Mouse (Mus musculus): ENCODE results near the gene Capn1. TPM values are rescaled to one million over a fixed set of nuclear protein-coding genes. Genes with fewer than 3 reads are reported as not detected.

The Capn1 gene
- polyA plus RNA-seq, 1 experiment from 2014 or later: 2.4 TPM

DNA sequence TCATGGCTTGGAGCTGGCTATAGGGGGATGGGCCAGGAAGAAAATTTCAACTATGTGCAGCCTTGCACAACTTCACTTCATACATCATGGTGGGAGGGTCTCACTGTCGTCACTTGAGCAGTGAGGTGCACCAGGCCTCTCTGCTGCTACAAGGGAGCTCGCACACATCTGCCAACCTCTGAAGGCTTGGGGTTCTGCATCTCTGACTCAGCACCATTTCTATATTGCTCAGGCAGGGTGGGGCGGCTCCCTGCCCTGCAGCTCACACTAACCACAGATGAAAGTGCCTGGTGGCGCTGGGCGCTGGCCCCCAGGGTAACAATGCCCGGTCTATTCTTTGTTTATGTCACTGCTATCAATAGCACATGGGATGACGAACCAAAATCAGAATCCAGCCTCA is 70.7 kb downstream of the Capn1 start:
- H3K4me3 ChIP-seq (replicated peaks; ENCODE audit: low read depth, low read length): no peak overlapping the region
- ATAC-seq (ENCODE audit: low FRiP score, low TSS enrichment) (no peak), DNase-seq (no peak)
- no peak overlapping the region for H3K27ac ChIP-seq (replicated peaks; ENCODE audit: low read depth, low read length)
- H3K4me1 ChIP-seq (ENCODE audit: control insufficient read depth, insufficient read depth, low read length): no peaks in the 10 kb centered on the region
- no peak overlapping the region for H3K4me2 ChIP-seq (ENCODE audit: low read length)
- no peaks in the 10 kb centered on the region for H3K27me3 ChIP-seq (ENCODE audit: control insufficient read depth, insufficient read depth, low read length)
- WGBS: 86% methylated on average over 7 of the region's 7 CpGs
- no peaks in the 10 kb centered on the region for H3K9me3 ChIP-seq (ENCODE audit: control insufficient read depth, low read length)
- H3K9ac ChIP-seq (replicated peaks; ENCODE audit: low read length): no peak overlapping the region
- peaks cover 20% of the 10 kb centered on the region for H3K36me3 ChIP-seq (ENCODE audit: control insufficient read depth, insufficient read depth, low read length)

DNA sequence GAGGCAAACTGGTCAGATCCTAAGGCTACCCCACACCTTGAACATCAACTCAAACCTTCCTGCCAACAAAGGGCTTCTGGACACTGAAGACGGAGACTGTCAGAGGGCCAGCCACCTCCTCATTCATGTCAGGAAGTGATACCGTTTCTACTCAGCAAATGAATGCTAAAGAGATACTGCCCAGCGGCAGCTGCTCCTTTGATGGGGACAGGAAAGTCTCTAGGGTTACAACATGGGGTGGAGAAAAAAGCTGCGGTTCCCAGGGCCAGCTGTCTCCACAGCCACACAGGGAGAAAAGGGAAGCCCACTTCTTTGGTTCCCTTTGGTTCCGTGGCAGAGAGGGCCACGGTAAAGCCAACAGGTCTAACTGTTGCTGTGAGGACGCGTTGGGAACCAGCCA is 71.6 kb downstream of the Capn1 start:
- Histone ChIP-seq H3K4me3 (replicated peaks; ENCODE audit: low read depth, low read length) (no peak overlapping the region), H3K27ac (replicated peaks; ENCODE audit: low read depth, low read length) (no peak overlapping the region), H3K4me1 (ENCODE audit: control insufficient read depth, insufficient read depth, low read length) (no peaks in the 10 kb centered on the region), H3K4me2 (ENCODE audit: low read length) (no peak overlapping the region), H3K36me3 (ENCODE audit: control insufficient read depth, insufficient read depth, low read length) (peaks cover 13% of the 10 kb centered on the region), H3K9ac (replicated peaks; ENCODE audit: low read length) (no peak overlapping the region), H3K27me3 (ENCODE audit: control insufficient read depth, insufficient read depth, low read length) (no peaks in the 10 kb centered on the region), H3K9me3 (ENCODE audit: control insufficient read depth, low read length) (no peaks in the 10 kb centered on the region)
- no peak for DNase-seq
- 80% methylated on average over 8 of the region's 8 CpGs for WGBS
- ATAC-seq (ENCODE audit: low FRiP score, low TSS enrichment): no peak

- WGBS: 93% methylated on average over 15 of the region's 15 CpGs
- H3K27me3 ChIP-seq (ENCODE audit: control insufficient read depth, insufficient read depth, low read length): no peaks in the 10 kb centered on the region
- H3K4me2 ChIP-seq (ENCODE audit: low read length): no peak overlapping the region
- no peak for ATAC-seq (ENCODE audit: low FRiP score, low TSS enrichment)
- no peaks in the 10 kb centered on the region for H3K9me3 ChIP-seq (ENCODE audit: control insufficient read depth, low read length)
- no peak for DNase-seq
- H3K9ac ChIP-seq (replicated peaks; ENCODE audit: low read length): no peak overlapping the region
- H3K36me3 ChIP-seq (ENCODE audit: control insufficient read depth, insufficient read depth, low read length): peaks cover 10% of the 10 kb centered on the region
- no peak overlapping the region for H3K4me3 ChIP-seq (replicated peaks; ENCODE audit: low read depth, low read length)
- H3K4me1 ChIP-seq (ENCODE audit: control insufficient read depth, insufficient read depth, low read length): no peaks in the 10 kb centered on the region
- no peak overlapping the region for H3K27ac ChIP-seq (replicated peaks; ENCODE audit: low read depth, low read length)
These were observed 72.3 kb downstream of the Capn1 start for GRCm38 (mm10) chr19:5943404-5943803.

- Histone ChIP-seq H3K9me3 (ENCODE audit: control insufficient read depth, low read length) (no peaks in the 10 kb centered on the region), H3K4me2 (ENCODE audit: low read length) (no peak overlapping the region), H3K36me3 (ENCODE audit: control insufficient read depth, insufficient read depth, low read length) (peaks cover 10% of the 10 kb centered on the region), H3K4me3 (replicated peaks; ENCODE audit: low read depth, low read length) (no peak overlapping the region), H3K4me1 (ENCODE audit: control insufficient read depth, insufficient read depth, low read length) (peaks cover 7% of the 10 kb centered on the region), H3K27ac (replicated peaks; ENCODE audit: low read depth, low read length) (no peak overlapping the region), H3K27me3 (ENCODE audit: control insufficient read depth, insufficient read depth, low read length) (no peaks in the 10 kb centered on the region), H3K9ac (replicated peaks; ENCODE audit: low read length) (no peak overlapping the region)
- 95% methylated on average over 7 of the region's 7 CpGs for WGBS
- ATAC-seq (ENCODE audit: low FRiP score, low TSS enrichment): no peak
- DNase-seq: no peak
These were observed 73.1 kb downstream of the Capn1 start for GRCm38 (mm10) chr19:5942581-5942980.

DNA sequence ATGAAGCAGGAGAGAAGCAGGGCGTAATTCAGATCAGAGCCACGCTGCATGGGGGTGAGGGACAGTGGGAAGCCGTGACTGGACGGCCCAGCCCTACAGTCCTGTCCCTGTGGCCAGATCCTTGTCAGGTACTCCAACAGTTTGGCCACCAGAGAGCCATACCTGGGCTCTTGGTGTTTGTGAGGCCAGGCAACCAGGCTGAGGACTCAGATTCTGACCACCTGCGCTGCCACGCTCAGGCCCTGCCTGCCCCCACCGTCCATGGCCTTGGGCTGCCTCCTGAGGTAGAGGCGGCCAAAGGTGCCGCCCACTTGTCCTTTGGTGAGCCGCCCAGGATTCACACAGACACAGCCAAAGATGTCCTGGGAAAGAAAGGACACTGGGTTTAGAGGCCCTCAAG is 75.0 kb downstream of the Capn1 start:
- Histone ChIP-seq H3K27me3 (ENCODE audit: control insufficient read depth, insufficient read depth, low read length) (no peaks in the 10 kb centered on the region), H3K4me2 (ENCODE audit: low read length) (no peak overlapping the region), H3K4me3 (replicated peaks; ENCODE audit: low read depth, low read length) (no peak overlapping the region), H3K9me3 (ENCODE audit: control insufficient read depth, low read length) (no peaks in the 10 kb centered on the region), H3K27ac (replicated peaks; ENCODE audit: low read depth, low read length) (no peak overlapping the region), H3K4me1 (ENCODE audit: control insufficient read depth, insufficient read depth, low read length) (peaks cover 7% of the 10 kb centered on the region), H3K36me3 (ENCODE audit: control insufficient read depth, insufficient read depth, low read length) (peaks cover 10% of the 10 kb centered on the region), H3K9ac (replicated peaks; ENCODE audit: low read length) (no peak overlapping the region)
- 95% methylated on average over 10 of the region's 10 CpGs for WGBS
- ATAC-seq (ENCODE audit: low FRiP score, low TSS enrichment) (no peak), DNase-seq (no peak)

- H3K27ac ChIP-seq (replicated peaks; ENCODE audit: low read depth, low read length): no peak overlapping the region
- H3K36me3 ChIP-seq (ENCODE audit: control insufficient read depth, insufficient read depth, low read length): peaks cover 10% of the 10 kb centered on the region
- H3K4me3 ChIP-seq (replicated peaks; ENCODE audit: low read depth, low read length): no peak overlapping the region
- ATAC-seq (ENCODE audit: low FRiP score, low TSS enrichment): no peak
- H3K27me3 ChIP-seq (ENCODE audit: control insufficient read depth, insufficient read depth, low read length): no peaks in the 10 kb centered on the region
- peaks cover 7% of the 10 kb centered on the region for H3K4me1 ChIP-seq (ENCODE audit: control insufficient read depth, insufficient read depth, low read length)
- no peak overlapping the region for H3K4me2 ChIP-seq (ENCODE audit: low read length)
- H3K9me3 ChIP-seq (ENCODE audit: control insufficient read depth, low read length): no peaks in the 10 kb centered on the region
- DNase-seq: peak; percentile 38
- no peak overlapping the region for H3K9ac ChIP-seq (replicated peaks; ENCODE audit: low read length)
- WGBS: 82% methylated on average over 4 of the region's 4 CpGs
These were observed 75.5 kb downstream of the Capn1 start for GRCm38 (mm10) chr19:5940173-5940572.

- Histone ChIP-seq H3K36me3 (ENCODE audit: control insufficient read depth, insufficient read depth, low read length) (peaks cover 10% of the 10 kb centered on the region), H3K9ac (replicated peaks; ENCODE audit: low read length) (no peak overlapping the region), H3K27me3 (ENCODE audit: control insufficient read depth, insufficient read depth, low read length) (no peaks in the 10 kb centered on the region), H3K4me2 (ENCODE audit: low read length) (no peak overlapping the region), H3K9me3 (ENCODE audit: control insufficient read depth, low read length) (no peaks in the 10 kb centered on the region), H3K4me3 (replicated peaks; ENCODE audit: low read depth, low read length) (no peak overlapping the region), H3K27ac (replicated peaks; ENCODE audit: low read depth, low read length) (no peak overlapping the region), H3K4me1 (ENCODE audit: control insufficient read depth, insufficient read depth, low read length) (peaks cover 7% of the 10 kb centered on the region)
- DNase-seq (no peak), ATAC-seq (ENCODE audit: low FRiP score, low TSS enrichment) (no peak)
- WGBS: 82% methylated on average over 5 of the region's 5 CpGs
These were observed 76.0 kb downstream of the Capn1 start for GRCm38 (mm10) chr19:5939715-5940114.

Small RNA genes within 50 kb of the gene (microRNA-seq; reads per million reads assigned to microRNA genes)
- 2.8 reads per million, percentile 19 among the genes with 10 or more reads in this experiment for gene Mir6988

Other genes starting within 250 kb of the Capn1 start
- 73.5 and 78.2 TPM in 2 replicates for gene Scyl1, start 244.5 kb downstream of the Capn1 start, polyA plus RNA-seq (2014; fragmentation: Nextera tagmentation; extraction: Ambion mirVana)
- 8.3 and 12.2 TPM in 2 replicates for gene Frmd8, start 140.6 kb downstream of the Capn1 start, polyA plus RNA-seq (2014; fragmentation: Nextera tagmentation; extraction: Ambion mirVana)
- gene Slc25a45, start 138.1 kb downstream of the Capn1 start, polyA plus RNA-seq (2014; fragmentation: Nextera tagmentation; extraction: Ambion mirVana): 0.73 and 1.2 TPM in 2 replicates
- 9.9 and 10.8 TPM in 2 replicates for gene Tigd3, start 121.7 kb downstream of the Capn1 start, polyA plus RNA-seq (2014; fragmentation: Nextera tagmentation; extraction: Ambion mirVana)
- gene Dpf2, start 102.9 kb downstream of the Capn1 start, polyA plus RNA-seq (2014; fragmentation: Nextera tagmentation; extraction: Ambion mirVana): 96.6 and 108 TPM in 2 replicates
- 12.3 and 16.2 TPM in 2 replicates for gene Cdc42ep2, start 91.1 kb downstream of the Capn1 start, polyA plus RNA-seq (2014; fragmentation: Nextera tagmentation; extraction: Ambion mirVana)
- 17.6 and 23.4 TPM in 2 replicates for gene Pola2, start 51.7 kb downstream of the Capn1 start, polyA plus RNA-seq (2014; fragmentation: Nextera tagmentation; extraction: Ambion mirVana)
- not detected in 2 replicates for gene Slc22a20, start 29.8 kb downstream of the Capn1 start, polyA plus RNA-seq (2014; fragmentation: Nextera tagmentation; extraction: Ambion mirVana)
- gene Syvn1, start 30.7 kb upstream of the Capn1 start, polyA plus RNA-seq (2014; fragmentation: Nextera tagmentation; extraction: Ambion mirVana): 28.8 and 33.6 TPM in 2 replicates
- 72.9 and 73.0 TPM in 2 replicates for gene Mrpl49, start 41.9 kb upstream of the Capn1 start, polyA plus RNA-seq (2014; fragmentation: Nextera tagmentation; extraction: Ambion mirVana)
- gene Fau, start 41.9 kb upstream of the Capn1 start, polyA plus RNA-seq (2014; fragmentation: Nextera tagmentation; extraction: Ambion mirVana): 602 and 698 TPM in 2 replicates
- 32.4 and 37.9 TPM in 2 replicates for gene Znhit2, start 45.3 kb upstream of the Capn1 start, polyA plus RNA-seq (2014; fragmentation: Nextera tagmentation; extraction: Ambion mirVana)
- 43.7 and 57.6 TPM in 2 replicates for gene Tm7sf2, start 52.5 kb upstream of the Capn1 start, polyA plus RNA-seq (2014; fragmentation: Nextera tagmentation; extraction: Ambion mirVana)
- gene Vps51, start 61.3 kb upstream of the Capn1 start, polyA plus RNA-seq (2014; fragmentation: Nextera tagmentation; extraction: Ambion mirVana): 86.1 and 86.7 TPM in 2 replicates
- gene Tmem262, start 64.1 kb upstream of the Capn1 start, polyA plus RNA-seq (2014; fragmentation: Nextera tagmentation; extraction: Ambion mirVana): not detected in 2 replicates
- 0.92 and 1.6 TPM in 2 replicates for gene Gm28374, start 66.4 kb upstream of the Capn1 start, polyA plus RNA-seq (2014; fragmentation: Nextera tagmentation; extraction: Ambion mirVana)
- gene Zfpl1, start 69.1 kb upstream of the Capn1 start, polyA plus RNA-seq (2014; fragmentation: Nextera tagmentation; extraction: Ambion mirVana): 85.5 and 90.6 TPM in 2 replicates
- 4.7 and 8.6 TPM in 2 replicates for gene Cdca5, start 69.1 kb upstream of the Capn1 start, polyA plus RNA-seq (2014; fragmentation: Nextera tagmentation; extraction: Ambion mirVana)
- not detected in 2 replicates for gene AC131692.1, start 78.5 kb upstream of the Capn1 start, polyA plus RNA-seq (2014; fragmentation: Nextera tagmentation; extraction: Ambion mirVana)
- 0.31 and 0.49 TPM in 2 replicates for gene Naaladl1, start 89.9 kb upstream of the Capn1 start, polyA plus RNA-seq (2014; fragmentation: Nextera tagmentation; extraction: Ambion mirVana)
- 45.8 and 56.6 TPM in 2 replicates for gene Sac3d1, start 102.8 kb upstream of the Capn1 start, polyA plus RNA-seq (2014; fragmentation: Nextera tagmentation; extraction: Ambion mirVana)
- 49.8 and 67.4 TPM in 2 replicates for gene Snx15, start 112.4 kb upstream of the Capn1 start, polyA plus RNA-seq (2014; fragmentation: Nextera tagmentation; extraction: Ambion mirVana)
- gene Batf2, start 125.1 kb upstream of the Capn1 start, polyA plus RNA-seq (2014; fragmentation: Nextera tagmentation; extraction: Ambion mirVana): 0.25 TPM in 1 of 2 replicates, not detected in the other
- gene Arl2, start 125.7 kb upstream of the Capn1 start, polyA plus RNA-seq (2014; fragmentation: Nextera tagmentation; extraction: Ambion mirVana): 104 and 145 TPM in 2 replicates
- gene Majin, start 168.5 kb upstream of the Capn1 start, polyA plus RNA-seq (2014; fragmentation: Nextera tagmentation; extraction: Ambion mirVana): not detected in 2 replicates
- gene Gpha2, start 210.5 kb upstream of the Capn1 start, polyA plus RNA-seq (2014; fragmentation: Nextera tagmentation; extraction: Ambion mirVana): not detected in 2 replicates
- 117 and 142 TPM in 2 replicates for gene Ppp2r5b, start 220.0 kb upstream of the Capn1 start, polyA plus RNA-seq (2014; fragmentation: Nextera tagmentation; extraction: Ambion mirVana)
- gene Atg2a, start 225.8 kb upstream of the Capn1 start, polyA plus RNA-seq (2014; fragmentation: Nextera tagmentation; extraction: Ambion mirVana): 13.7 and 15.4 TPM in 2 replicates